Mouse (Mus musculus): Measurements from ENCODE around the gene Tmem239.
"Not testable (repeated sequence)": the region's sequence is repeated elsewhere in the genome, so short reads cannot be mapped to it uniquely, and the experiment has no call there.

The Tmem239 gene

GRCm38 (mm10) chr2:130406178-130406577 lies at the start of gene Tmem239:
Tmem239 (plus strand) TSS chr2:130406478.
- DNase-seq (ENCODE audit: low read depth, low spot score): no peak

GRCm38 (mm10) chr2:130357551-130357950 lies 48.7 kb upstream of the Tmem239 start:
- DNase-seq (ENCODE audit: low read depth, low spot score): no peak

- no peak for DNase-seq (ENCODE audit: low read depth, low spot score)
Observed at GRCm38 (mm10) chr2:130358852-130359251, 47.4 kb upstream of the Tmem239 start.

GRCm38 (mm10) chr2:130362511-130363026 lies 43.7 kb upstream of the Tmem239 start:
- DNase-seq (ENCODE audit: low read depth, low spot score): peak; percentile 83

GRCm38 (mm10) chr2:130365211-130366094 lies 40.8 kb upstream of the Tmem239 start:
- peak; percentile 57 for DNase-seq (ENCODE audit: low read depth, low spot score)

- no peak for DNase-seq (ENCODE audit: low read depth, low spot score)
Observed at GRCm38 (mm10) chr2:130367386-130367785, 38.9 kb upstream of the Tmem239 start.

GRCm38 (mm10) chr2:130373026-130373425 lies 33.3 kb upstream of the Tmem239 start:
- not testable (repeated sequence) for DNase-seq (ENCODE audit: low read depth, low spot score)

- no peak for DNase-seq (ENCODE audit: low read depth, low spot score)
Observed at GRCm38 (mm10) chr2:130374951-130375350, 31.3 kb upstream of the Tmem239 start.

- no peak for DNase-seq (ENCODE audit: low read depth, low spot score)
Observed at GRCm38 (mm10) chr2:130383205-130383604, 23.1 kb upstream of the Tmem239 start.

- no peak for DNase-seq (ENCODE audit: low read depth, low spot score)
Observed at GRCm38 (mm10) chr2:130383895-130384294, 22.4 kb upstream of the Tmem239 start.

GRCm38 (mm10) chr2:130386212-130386611 lies 20.1 kb upstream of the Tmem239 start:
- no peak for DNase-seq (ENCODE audit: low read depth, low spot score)

- DNase-seq (ENCODE audit: low read depth, low spot score): peak; percentile 59
Observed at GRCm38 (mm10) chr2:130388796-130389195, 17.5 kb upstream of the Tmem239 start.

- no peak for DNase-seq (ENCODE audit: low read depth, low spot score)
Observed at GRCm38 (mm10) chr2:130390993-130391625, 15.2 kb upstream of the Tmem239 start.

- no peak for DNase-seq (ENCODE audit: low read depth, low spot score)
Observed at GRCm38 (mm10) chr2:130392836-130393235, 13.4 kb upstream of the Tmem239 start.

- no peak for DNase-seq (ENCODE audit: low read depth, low spot score)
Observed at GRCm38 (mm10) chr2:130395696-130396095, 10.6 kb upstream of the Tmem239 start.

- DNase-seq (ENCODE audit: low read depth, low spot score): peak; percentile 80
Observed at GRCm38 (mm10) chr2:130397186-130397985, 8.9 kb upstream of the Tmem239 start, which contains the start of gene Cpxm1. Cpxm1 (minus strand) TSS chr2:130397574.

GRCm38 (mm10) chr2:130398091-130398490 lies 8.2 kb upstream of the Tmem239 start:
- DNase-seq (ENCODE audit: low read depth, low spot score): peak; percentile 54

- peak; percentile 83 for DNase-seq (ENCODE audit: low read depth, low spot score)
Observed at GRCm38 (mm10) chr2:130400046-130400445, 6.2 kb upstream of the Tmem239 start.

- DNase-seq (ENCODE audit: low read depth, low spot score): no peak
Observed at GRCm38 (mm10) chr2:130401891-130402290, 4.4 kb upstream of the Tmem239 start.

- no peak for DNase-seq (ENCODE audit: low read depth, low spot score)
Observed at GRCm38 (mm10) chr2:130404939-130405338, 1.3 kb upstream of the Tmem239 start, which contains the start of the genes Gm28372 and 1700020A23Rik. Gm28372 (plus strand) TSS chr2:130405239. 1700020A23Rik (plus strand) TSS chr2:130405259.

GRCm38 (mm10) chr2:130408194-130408593 lies 1.9 kb downstream of the Tmem239 start:
- peak; percentile 32 for DNase-seq (ENCODE audit: low read depth, low spot score)

Data from R1 (cell line).